Mouse (Mus musculus) thymus, adult 18-20 months (tissue): Measurements from ENCODE around the gene Smn1.
"Not testable (repeated sequence)": the region's sequence is repeated elsewhere in the genome, so short reads cannot be mapped to it uniquely, and the experiment has no call there.

Experiments
- DNase-seq, 2 experiments: peaks; one replicate each; pipeline ENCODE4 v3.0.0; 2022; ENCODE audit warnings: mixed read lengths in 2 of 2

Gene Smn1

DNA sequence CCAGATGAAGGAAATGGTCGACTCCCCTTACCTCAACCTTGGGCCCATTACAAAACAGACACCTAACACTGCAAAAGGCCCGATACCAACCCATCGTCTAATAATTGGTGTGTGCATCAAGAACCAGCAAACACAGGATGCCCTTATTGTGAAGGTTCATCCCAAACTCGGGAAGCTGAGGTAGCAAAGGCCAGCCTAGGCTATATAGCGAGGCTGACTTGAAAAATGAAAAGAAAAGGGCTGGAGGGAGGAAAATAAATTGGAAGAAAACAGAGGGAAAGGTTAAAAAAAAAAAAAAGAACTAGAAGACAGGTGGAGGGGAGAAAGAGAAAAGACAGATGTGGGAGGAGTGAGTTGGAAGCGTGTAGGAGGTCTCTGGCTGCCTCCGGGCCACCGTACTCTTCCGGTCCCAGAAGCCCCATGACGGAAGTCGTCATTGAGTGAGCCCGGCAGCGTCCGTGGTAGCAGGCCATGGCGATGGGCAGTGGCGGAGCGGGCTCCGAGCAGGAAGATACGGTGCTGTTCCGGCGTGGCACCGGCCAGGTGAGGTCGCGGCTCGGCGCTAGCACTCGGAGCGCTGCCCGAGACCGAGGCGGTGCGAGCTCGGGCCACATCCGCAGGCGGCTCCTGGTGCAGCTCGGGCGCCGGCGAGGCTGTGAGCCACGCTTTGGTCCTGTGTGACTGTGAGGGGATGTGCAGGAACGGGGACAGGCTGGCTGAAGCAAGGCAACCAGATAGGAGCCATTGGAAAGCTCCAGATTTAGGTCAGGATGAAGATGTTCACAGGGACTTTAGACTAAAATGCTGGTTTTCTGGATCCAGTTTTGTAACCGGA, at the start of gene Smn1:
Gene Smn1, plus strand, starts transcription at position 430 of the 835 bp plus-strand sequence.
- peak; percentile 75 to 83 for DNase-seq

DNA sequence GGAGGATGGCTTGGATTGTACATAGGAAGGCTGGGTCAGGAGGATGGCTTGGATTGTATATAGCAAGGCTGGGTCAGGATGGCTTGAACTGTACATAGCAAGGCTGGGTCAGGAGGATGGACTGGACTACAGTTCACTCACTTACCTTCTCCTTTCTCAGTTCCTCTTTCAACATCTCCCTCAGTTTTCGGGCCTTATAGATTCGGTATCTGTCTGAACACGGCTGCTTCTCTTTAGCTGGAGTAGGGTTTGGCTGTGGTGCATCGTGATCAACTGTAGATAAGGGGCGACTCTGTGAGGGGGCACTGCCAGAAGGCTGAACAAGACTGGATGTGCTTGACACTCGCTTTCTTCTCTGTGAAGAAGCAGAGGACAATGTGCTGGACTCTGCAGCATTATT, 25.8 kb upstream of the Smn1 start:
- DNase-seq, result no peak

DNA sequence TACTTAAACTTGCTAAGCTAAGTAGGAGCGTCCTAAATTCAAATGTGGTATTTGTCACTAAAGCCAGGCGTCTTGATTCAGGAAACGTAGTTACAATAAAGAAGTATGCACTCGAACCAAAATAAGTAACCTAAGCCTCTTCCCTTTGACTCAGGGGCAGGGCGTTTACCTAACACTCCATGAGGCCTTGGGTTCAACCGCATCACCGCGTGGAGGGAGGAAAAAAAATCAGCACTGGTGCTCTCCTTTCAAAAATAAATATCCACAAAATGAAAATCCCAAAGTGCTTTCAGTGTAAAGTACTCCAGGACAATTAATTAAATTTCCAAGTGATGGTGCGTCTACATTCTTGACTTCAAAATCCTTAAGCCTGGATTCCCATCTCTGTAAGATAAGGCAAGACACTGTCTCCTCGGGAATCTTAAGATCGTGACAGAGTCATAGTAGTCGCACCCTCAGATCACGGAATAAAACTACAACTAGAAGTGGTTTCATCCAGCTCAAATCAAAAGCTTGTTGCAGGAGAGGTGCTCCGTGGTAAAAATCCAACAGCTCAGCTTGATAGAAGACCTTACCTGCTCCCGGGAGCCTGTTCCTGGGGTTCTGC, 21.5 kb upstream of the Smn1 start:
- no peak for DNase-seq

DNA sequence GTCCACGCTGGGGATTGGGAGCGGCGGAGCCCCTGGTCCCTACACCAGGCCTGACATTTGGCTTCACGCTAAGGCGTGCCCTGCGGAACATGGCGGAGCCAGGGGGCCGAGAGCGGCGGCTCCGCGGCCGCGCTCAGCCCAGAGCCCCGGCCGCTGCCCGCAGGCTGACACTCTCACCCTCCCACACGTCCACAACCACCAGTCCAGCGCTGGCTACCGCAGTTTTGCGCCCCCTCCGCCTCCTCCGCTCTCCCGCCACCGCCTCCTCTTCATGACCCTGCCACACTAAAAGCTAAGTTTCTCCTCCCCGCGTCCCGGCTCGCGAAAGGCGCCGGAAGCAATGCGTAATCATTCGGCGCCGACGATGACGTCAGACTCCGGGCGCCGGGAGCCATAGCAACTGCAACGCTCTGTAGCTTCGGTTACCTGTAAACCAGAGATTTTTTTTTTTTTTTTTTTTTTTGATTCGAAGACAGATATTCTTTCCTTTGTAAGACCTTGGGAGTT, 20.9 kb upstream of the Smn1 start, which contains the start of gene Bdp1:
Gene Bdp1, minus strand, starts transcription at position 323 of the 507 bp plus-strand sequence.
- DNase-seq, result peak; percentile 82 to 86

DNA sequence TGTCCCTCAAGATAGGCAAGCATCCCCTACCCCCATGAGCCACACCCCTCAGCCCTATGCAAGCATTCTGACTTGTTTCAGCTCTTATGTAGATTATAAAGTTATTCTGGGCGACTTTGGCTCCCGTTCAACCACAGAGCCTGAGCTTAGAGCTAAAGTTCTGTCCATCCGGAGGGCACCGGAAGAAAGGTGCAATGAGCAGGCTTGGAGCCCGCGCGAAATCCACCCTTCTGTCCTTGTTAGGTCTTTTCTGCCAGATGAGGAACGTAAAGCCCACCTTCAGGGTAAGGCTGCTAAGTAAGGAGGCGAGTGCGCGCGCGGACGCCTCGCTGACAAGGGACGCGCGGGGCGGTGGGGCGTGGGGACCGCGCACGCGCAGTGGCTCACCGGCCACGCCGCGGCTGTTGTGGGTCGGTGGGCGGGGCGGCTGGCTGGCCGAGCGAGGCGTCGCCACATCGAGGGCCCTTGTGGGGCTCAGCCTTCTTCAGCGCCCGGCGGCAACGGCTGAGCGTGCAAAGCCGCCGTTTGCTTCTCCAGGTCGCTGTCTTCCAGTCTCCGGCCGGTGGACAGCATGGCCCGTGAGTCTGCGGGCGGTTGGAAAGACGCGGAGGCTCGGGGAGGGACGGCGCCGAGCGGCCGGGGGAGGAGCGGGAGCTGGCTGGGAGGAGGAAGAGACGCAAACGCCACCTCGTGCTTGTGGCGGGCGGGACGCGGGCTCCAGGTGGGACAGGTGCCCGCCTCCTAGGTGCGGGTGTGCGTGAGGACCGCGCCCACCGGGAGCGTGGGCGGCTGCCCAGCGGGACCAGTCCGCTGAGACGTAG, 16.8 kb upstream of the Smn1 start, which contains the start of gene Serf1:
Gene Serf1, plus strand, starts transcription at position 361 of the 821 bp plus-strand sequence.
- peak; percentile 56 to 60 for DNase-seq

DNA sequence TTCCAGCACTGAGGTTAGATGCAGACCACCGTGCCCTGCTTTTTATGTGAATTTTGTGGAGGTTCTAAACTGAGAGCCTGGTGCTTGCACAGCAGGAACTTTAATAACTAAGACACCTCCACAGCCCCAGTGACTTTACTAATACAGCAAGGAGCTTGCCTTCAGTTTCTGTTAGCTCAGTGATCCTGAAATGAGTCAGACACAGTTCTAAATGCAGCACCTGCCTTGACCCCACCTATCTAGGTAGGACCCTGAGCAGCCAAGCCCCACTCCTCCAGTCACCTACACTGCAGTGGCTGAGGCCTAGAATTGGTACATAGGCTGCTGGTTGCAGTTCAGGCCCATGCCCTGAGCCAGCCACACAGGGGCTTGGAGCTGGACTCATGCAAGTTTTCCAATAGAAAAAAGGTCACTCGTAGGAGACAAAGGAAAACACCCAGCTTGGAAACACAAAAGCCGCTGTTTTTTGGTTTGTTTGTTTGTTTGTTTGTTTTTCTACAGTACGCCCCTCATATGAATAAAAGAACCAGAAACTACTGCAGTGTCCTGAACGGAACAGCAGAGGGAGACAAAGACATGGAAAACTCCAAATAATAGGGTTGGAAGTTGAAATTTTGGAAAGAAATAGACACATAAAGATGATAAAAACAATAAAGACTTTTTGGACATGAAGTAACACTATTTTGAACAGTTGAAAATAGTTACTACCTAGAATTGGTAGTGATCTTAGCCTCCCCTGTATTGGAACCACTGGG, 12.3 kb upstream of the Smn1 start:
- DNase-seq, result no peak

DNA sequence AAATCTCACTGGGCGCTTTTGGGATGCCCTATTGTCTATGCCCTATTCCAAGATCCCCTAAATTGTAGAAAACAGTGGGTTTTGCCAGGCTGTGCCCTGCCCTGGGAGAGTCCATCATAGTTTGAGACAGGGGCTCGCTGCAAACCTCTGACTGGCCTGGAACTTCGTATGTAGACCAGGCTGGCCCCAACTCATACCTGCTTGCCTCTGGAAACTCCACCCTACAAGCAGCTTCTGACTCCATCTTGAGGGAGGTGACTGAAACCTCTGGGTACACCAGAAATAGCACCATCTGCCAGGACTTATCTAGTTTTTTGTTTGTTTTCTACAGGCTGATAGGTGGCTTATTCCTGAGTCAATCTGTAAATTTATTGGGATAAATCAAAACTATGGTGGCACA, 682 bp upstream of the Smn1 start:
- no peak for DNase-seq

DNA sequence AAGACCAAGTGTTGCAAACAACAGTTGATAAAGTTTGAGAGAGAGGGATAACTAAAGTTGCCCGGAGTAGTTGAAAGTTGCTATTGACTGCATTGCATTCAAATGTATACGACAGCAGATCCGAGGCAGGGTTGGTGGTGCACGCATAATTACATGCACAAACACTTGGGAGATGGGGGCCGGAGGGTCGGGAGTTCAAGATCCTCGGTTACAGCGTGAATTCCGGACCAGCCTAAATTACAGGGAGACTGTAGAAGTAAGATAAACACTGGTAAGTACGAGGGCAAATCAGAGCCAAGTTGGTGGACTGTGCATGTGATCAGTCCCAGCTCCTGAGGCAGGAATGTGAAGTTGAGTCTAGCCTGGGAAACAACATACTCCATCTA, 599 bp downstream of the Smn1 start:
- no peak for DNase-seq

DNA sequence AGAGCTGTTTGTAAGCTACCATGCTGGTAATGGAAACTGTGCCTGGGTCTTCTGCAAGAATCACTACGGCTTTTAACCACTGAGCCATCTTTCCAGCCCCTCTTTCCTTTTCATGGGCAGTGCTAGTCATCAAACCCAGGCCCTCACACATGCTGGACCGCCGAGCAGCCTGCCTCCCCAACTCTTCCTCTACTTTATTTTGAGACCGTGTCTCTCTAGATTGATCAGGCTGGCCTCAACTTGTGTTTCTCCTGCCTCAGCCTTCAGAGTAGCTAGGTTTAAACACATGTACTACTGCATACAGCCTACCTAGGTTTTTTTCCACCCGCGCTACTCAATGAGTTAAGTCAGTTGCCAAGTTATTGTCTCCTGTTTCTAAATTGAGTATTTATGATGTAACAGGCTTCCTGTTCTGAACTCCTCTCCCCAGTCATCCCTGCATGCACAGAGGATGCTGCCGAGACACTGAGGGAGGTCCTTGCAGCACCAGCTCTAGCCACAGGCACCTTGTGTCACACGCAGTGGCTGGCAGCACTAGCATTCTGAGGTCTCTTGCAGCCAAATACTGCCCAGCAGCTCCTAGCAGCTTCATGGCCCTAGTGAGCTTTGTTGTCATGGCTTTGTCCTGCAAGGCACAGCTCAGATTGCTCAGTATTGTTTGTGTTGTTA, 17.1 kb downstream of the Smn1 start:
- no peak for DNase-seq

DNA sequence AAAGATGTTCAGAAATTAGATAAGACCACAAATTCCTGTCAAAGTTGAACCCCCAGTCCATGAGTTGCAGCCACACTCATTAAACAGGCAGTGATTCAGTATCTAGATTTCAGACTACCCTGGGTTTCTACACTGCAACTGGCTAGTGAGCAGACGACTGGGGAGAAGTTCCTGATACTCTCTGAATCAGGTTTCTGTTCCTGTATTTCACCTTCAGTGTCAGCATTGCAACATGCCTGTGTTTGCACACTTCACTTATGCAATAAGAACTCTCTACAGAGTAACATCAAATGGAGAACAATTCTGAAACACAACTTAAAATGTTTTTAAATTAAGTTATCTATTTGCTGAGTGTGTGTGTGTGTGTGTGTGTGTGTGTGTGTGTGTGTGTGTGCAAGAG, 28.0 kb downstream of the Smn1 start:
- DNase-seq, result no peak

DNA sequence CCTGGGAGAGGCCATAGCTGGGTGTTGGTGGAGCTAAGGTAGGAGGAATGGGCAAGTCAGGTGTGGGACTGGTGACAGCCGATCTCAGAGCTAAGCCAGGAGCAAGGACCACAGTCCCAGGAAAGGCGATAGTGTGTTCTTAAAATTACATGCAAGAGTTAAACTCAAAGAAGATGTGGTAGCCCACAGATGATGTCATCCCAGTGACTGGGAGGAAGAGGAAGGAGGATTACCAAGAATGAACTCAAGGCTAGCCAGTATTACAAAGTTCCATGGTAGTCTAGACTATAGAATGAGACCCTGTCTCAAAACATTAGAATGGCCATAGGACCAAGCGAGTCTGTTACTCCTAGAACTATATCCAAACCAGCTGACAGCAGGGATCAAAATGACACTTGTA, 32.0 kb downstream of the Smn1 start:
- DNase-seq, result no peak

DNA sequence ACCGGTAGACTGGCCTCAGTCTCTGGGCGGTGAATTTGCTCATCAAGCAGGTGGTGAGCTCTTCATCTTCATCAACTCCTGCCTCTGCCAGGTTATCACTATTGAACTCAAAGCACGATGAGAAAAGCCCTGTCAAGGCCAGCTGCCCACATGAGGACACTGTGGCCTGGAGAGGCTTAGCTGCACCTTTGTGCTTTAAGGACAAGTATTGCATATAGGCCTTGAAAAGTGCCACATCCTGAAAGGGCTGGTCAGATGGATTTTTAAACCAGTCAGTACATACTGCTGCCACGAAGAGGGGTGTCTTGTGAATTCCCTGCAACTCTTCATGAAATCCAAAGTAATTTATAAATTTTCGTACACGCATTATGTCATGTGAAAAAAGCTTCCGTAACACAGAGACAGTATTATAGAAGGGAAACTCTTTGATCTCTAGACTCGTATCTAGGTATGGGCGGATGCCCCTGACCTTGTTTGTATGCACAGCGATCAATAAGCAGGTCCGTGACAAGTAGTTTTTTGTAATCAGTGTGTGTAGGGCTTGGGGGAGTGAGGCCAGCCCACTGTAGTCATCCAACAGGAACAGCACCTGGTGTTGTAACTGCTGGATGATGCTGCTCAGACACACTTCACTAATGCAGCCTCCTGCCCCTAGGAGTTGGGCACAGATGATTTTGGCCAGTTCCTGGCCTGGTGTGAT, 36.7 kb downstream of the Smn1 start:
- DNase-seq, result not testable (repeated sequence)

DNA sequence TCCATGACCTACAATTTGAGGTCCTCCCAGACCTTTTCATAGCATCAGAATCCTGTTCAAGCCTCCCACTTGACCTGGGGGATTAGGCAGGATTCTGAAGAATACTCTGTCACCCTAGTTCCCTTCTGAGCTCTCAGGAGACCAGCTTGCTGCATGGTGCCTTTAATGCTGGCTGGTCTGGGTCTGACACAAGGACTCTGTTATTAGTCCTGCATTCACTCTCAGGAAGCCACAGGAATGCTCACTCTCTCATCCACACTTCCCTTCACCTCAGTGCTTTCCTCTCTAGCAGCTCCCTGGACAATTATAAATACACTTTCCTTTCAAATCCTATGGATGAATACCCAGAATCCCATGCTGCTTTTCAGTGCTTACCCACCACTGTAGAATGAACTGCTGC, 37.8 kb downstream of the Smn1 start:
- not testable (repeated sequence) for DNase-seq

DNA sequence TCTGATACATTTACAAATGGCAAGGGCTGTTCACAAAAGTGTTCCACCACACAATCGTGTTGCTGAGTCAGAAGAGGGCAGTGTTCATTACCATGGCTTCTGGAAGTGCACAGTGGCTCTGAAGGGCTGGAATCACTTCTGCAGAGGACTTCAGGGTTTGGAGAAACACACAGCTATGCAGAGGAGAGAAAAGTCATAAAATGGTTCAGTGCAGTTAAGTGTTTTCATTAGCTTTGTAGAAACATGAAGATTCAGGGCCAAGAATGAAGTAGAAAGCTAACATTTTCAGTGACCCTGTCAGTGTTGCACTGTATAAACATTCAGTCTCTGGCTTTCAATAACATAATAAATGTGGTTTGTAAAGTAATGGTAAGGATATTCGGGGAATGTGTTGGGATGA, 41.7 kb downstream of the Smn1 start:
- not testable (repeated sequence) for DNase-seq

DNA sequence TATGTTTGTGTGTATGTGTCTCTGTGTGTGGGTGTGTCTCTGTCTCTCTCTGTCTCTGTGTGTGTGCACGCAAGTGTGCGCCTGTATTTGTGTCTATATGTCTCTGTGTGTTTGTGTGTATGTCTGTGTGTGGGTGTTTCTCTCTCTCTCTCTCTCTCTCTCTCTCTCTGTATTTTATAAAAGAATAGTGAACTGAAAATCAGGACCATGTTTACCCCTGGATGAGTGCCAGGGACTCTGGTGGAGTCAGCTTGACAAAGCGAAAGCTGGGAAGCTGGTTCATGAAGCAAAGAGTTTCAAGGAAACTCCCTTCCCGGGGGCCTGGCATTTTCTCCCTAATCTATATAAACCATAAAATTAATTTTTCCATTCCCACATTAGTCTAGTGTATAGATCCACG, 49.7 kb downstream of the Smn1 start:
- DNase-seq, result not testable (repeated sequence)

DNA sequence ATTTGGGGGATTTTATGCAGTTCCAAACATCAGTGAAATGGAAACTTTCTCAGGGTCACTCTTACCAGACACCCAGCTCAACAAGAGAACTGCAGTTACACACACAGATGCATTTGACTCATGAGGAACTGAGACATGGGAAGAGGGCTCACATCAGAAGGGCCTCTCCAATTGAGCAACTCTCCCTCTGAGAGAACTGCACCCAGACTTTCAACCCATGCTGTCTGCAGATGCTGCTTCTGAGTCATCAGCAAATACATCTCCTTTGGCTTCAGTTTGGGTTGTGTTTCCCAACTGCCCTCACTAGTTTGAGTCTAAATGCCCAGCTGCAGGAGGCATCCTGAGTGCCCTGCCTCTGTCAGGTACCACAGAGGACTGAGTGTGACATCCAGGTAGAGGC, 58.5 kb downstream of the Smn1 start:
- DNase-seq, result not testable (repeated sequence)
